Mouse (Mus musculus): ENCODE measurements around the gene Olfr1270. TPM values are rescaled to one million over a fixed set of nuclear protein-coding genes. Genes with fewer than 3 reads are reported as not detected.

Olfr1270 gene
- polyA plus RNA-seq, 1 experiment from 2014 or later = not detected

Other genes with a start within 250 kb of the Olfr1270 start
- not detected in 2 replicates for gene Olfr1258, start 225.8 kb downstream of the Olfr1270 start, polyA plus RNA-seq (2014; fragmentation: Nextera tagmentation; extraction: Ambion mirVana)
- gene Olfr1259, start 204.4 kb downstream of the Olfr1270 start, polyA plus RNA-seq (2014; fragmentation: Nextera tagmentation; extraction: Ambion mirVana) = not detected in 2 replicates
- gene Olfr1260, start 178.8 kb downstream of the Olfr1270 start, polyA plus RNA-seq (2014; fragmentation: Nextera tagmentation; extraction: Ambion mirVana) = not detected in 2 replicates
- not detected in 2 replicates for gene Olfr1261, start 161.9 kb downstream of the Olfr1270 start, polyA plus RNA-seq (2014; fragmentation: Nextera tagmentation; extraction: Ambion mirVana)
- not detected in 2 replicates for gene Olfr1262, start 152.9 kb downstream of the Olfr1270 start, polyA plus RNA-seq (2014; fragmentation: Nextera tagmentation; extraction: Ambion mirVana)
- not detected in 2 replicates for gene Olfr1263, start 141.0 kb downstream of the Olfr1270 start, polyA plus RNA-seq (2014; fragmentation: Nextera tagmentation; extraction: Ambion mirVana)
- not detected in 2 replicates for gene Olfr1264, start 127.5 kb downstream of the Olfr1270 start, polyA plus RNA-seq (2014; fragmentation: Nextera tagmentation; extraction: Ambion mirVana)
- not detected in 2 replicates for gene Olfr1265, start 117.8 kb downstream of the Olfr1270 start, polyA plus RNA-seq (2014; fragmentation: Nextera tagmentation; extraction: Ambion mirVana)
- gene Olfr140, start 89.5 kb downstream of the Olfr1270 start, polyA plus RNA-seq (2014; fragmentation: Nextera tagmentation; extraction: Ambion mirVana) = not detected in 2 replicates
- gene Olfr1269, start 31.7 kb downstream of the Olfr1270 start, polyA plus RNA-seq (2014; fragmentation: Nextera tagmentation; extraction: Ambion mirVana) = not detected in 2 replicates
- gene Olfr32, start 10.8 kb downstream of the Olfr1270 start, polyA plus RNA-seq (2014; fragmentation: Nextera tagmentation; extraction: Ambion mirVana) = not detected in 2 replicates
- not detected in 2 replicates for gene Olfr1506, start 71.4 kb upstream of the Olfr1270 start, polyA plus RNA-seq (2014; fragmentation: Nextera tagmentation; extraction: Ambion mirVana)
- gene Olfr142, start 104.5 kb upstream of the Olfr1270 start, polyA plus RNA-seq (2014; fragmentation: Nextera tagmentation; extraction: Ambion mirVana) = not detected in 2 replicates
- not detected in 2 replicates for gene Olfr1271, start 117.9 kb upstream of the Olfr1270 start, polyA plus RNA-seq (2014; fragmentation: Nextera tagmentation; extraction: Ambion mirVana)
- not detected in 2 replicates for gene Olfr1272, start 139.8 kb upstream of the Olfr1270 start, polyA plus RNA-seq (2014; fragmentation: Nextera tagmentation; extraction: Ambion mirVana)
- not detected in 2 replicates for gene Gm13769, start 169.1 kb upstream of the Olfr1270 start, polyA plus RNA-seq (2014; fragmentation: Nextera tagmentation; extraction: Ambion mirVana)
- not detected in 2 replicates for gene Olfr1274-ps, start 245.6 kb upstream of the Olfr1270 start, polyA plus RNA-seq (2014; fragmentation: Nextera tagmentation; extraction: Ambion mirVana)

Measured in forebrain, embryonic 11.5 days (tissue).